Comparison of ENCODE assay signal across 8 mouse cellular contexts in genomic region chr7:100662231-100662630, GRCm38 (mm10). TPM values are rescaled to one million over a fixed set of nuclear protein-coding genes. Genes with fewer than 3 reads are reported as not detected.
DNase-seq lines count a peak whose midpoint lies in the region; ATAC-seq lines count a peak whose summit lies in the region.

Plekhb1 (minus strand) TSS chr7:100662414.

- peak within 1 kb of the TSS; percentile 43 for H3K4me2 ChIP-seq in kidney, embryonic 16.5 days (replicated peaks; ENCODE audit: low read depth, low read length)
- peak within 1 kb of the TSS; percentile 21; the same call in 1 of the 2 replicates for H3K4me2 ChIP-seq in embryonic facial prominence, embryonic 15.5 days (replicated peaks)
- peak within 1 kb of the TSS; percentile 26 for H3K4me2 ChIP-seq in hindbrain, embryonic 14.5 days (replicated peaks)
- H3K4me2 ChIP-seq in midbrain, embryonic 13.5 days (replicated peaks) = peak within 1 kb of the TSS; percentile 38

- ATAC-seq in kidney, embryonic 16.5 days (ENCODE audit: low FRiP score, low TSS enrichment) = no peak
- no peak for ATAC-seq in embryonic facial prominence, embryonic 15.5 days (ENCODE audit: insufficient number of reproducible peaks, low FRiP score, low TSS enrichment, low read depth)
- no peak for ATAC-seq in hindbrain, embryonic 14.5 days (ENCODE audit: low FRiP score)
- ATAC-seq in midbrain, embryonic 13.5 days = no peak
- ATAC-seq in granulocyte monocyte progenitor cell, adult 5-6 weeks (replicated peaks; ENCODE audit: poor library complexity, severe bottlenecking) = no peak

- no peak within 1 kb of the TSS for H3K9ac ChIP-seq in kidney, embryonic 16.5 days (replicated peaks; ENCODE audit: low read length)
- no peak within 1 kb of the TSS for H3K9ac ChIP-seq in embryonic facial prominence, embryonic 15.5 days
- H3K9ac ChIP-seq in hindbrain, embryonic 14.5 days = peak within 1 kb of the TSS; percentile 25; the same call in 1 of the 2 replicates
- H3K9ac ChIP-seq in midbrain, embryonic 13.5 days (replicated peaks) = no peak within 1 kb of the TSS; the same call in 1 of the 2 replicates

- H3K36me3 ChIP-seq in kidney, embryonic 16.5 days (ENCODE audit: insufficient read depth, low read length) = no peaks in the 10 kb centered on the region
- no peaks in the 10 kb centered on the region for H3K36me3 ChIP-seq in embryonic facial prominence, embryonic 15.5 days
- H3K36me3 ChIP-seq in hindbrain, embryonic 14.5 days (replicated peaks; ENCODE audit: control insufficient read depth, insufficient read depth) = no peaks in the 10 kb centered on the region
- no peaks in the 10 kb centered on the region for H3K36me3 ChIP-seq in midbrain, embryonic 13.5 days

- H3K4me3 ChIP-seq in kidney, embryonic 16.5 days (ENCODE audit: low read length) = no peak within 1 kb of the TSS
- H3K4me3 ChIP-seq in embryonic facial prominence, embryonic 15.5 days (replicated peaks) = no peak within 1 kb of the TSS
- no peak within 1 kb of the TSS for H3K4me3 ChIP-seq in hindbrain, embryonic 14.5 days (replicated peaks; ENCODE audit: low read length)
- no peak within 1 kb of the TSS for H3K4me3 ChIP-seq in midbrain, embryonic 13.5 days (replicated peaks)

- no peak for DNase-seq in kidney, adult 8-10 months
- no peak for DNase-seq in hindbrain, embryonic 14.5 days (ENCODE audit: low spot score)
- no peak for DNase-seq in cerebellum, adult 8-10 months
- no peak for DNase-seq in urinary bladder, postnatal 10 days (ENCODE audit: low spot score)

- 80% methylated on average over 8 of the region's 8 CpGs for WGBS in kidney, embryonic 16.5 days
- WGBS in embryonic facial prominence, embryonic 15.5 days = 72% methylated on average over 8 of the region's 8 CpGs
- 73% methylated on average over 8 of the region's 8 CpGs for WGBS in hindbrain, embryonic 14.5 days
- WGBS in midbrain, embryonic 13.5 days = 33% methylated on average over 8 of the region's 8 CpGs

- H3K9me3 ChIP-seq in kidney, embryonic 16.5 days (ENCODE audit: low read length) = no peaks in the 10 kb centered on the region
- H3K9me3 ChIP-seq in embryonic facial prominence, embryonic 15.5 days (replicated peaks) = no peaks in the 10 kb centered on the region
- H3K9me3 ChIP-seq in hindbrain, embryonic 14.5 days (ENCODE audit: control insufficient read depth, low read length) = no peaks in the 10 kb centered on the region
- no peaks in the 10 kb centered on the region for H3K9me3 ChIP-seq in midbrain, embryonic 13.5 days

- H3K27me3 ChIP-seq in kidney, embryonic 16.5 days (ENCODE audit: insufficient read depth, low read length) = no peaks in the 10 kb centered on the region
- no peaks in the 10 kb centered on the region for H3K27me3 ChIP-seq in embryonic facial prominence, embryonic 15.5 days
- no peaks in the 10 kb centered on the region for H3K27me3 ChIP-seq in hindbrain, embryonic 14.5 days (ENCODE audit: control insufficient read depth, insufficient read depth, low read length)
- peaks cover 7% of the 10 kb centered on the region; the same call in 1 of the 2 replicates for H3K27me3 ChIP-seq in midbrain, embryonic 13.5 days

- peak within 1 kb of the TSS; percentile 66; the same call in 1 of the 2 replicates for H3K27ac ChIP-seq in kidney, embryonic 16.5 days (ENCODE audit: low read length)
- H3K27ac ChIP-seq in embryonic facial prominence, embryonic 15.5 days (replicated peaks) = no peak within 1 kb of the TSS; the same call in 1 of the 2 replicates
- H3K27ac ChIP-seq in hindbrain, embryonic 14.5 days = 0 out of 2 replicates have a peak within 1 kb of the TSS, but pooled peaks have one; percentile 11
- no peak within 1 kb of the TSS for H3K27ac ChIP-seq in midbrain, embryonic 13.5 days

- H3K4me1 ChIP-seq in kidney, embryonic 16.5 days (ENCODE audit: insufficient read depth, low read length) = peaks cover 20% of the 10 kb centered on the region
- H3K4me1 ChIP-seq in embryonic facial prominence, embryonic 15.5 days = peaks cover 18% of the 10 kb centered on the region
- 0 out of 2 replicates have a peak, but pooled peaks cover 3% of the 10 kb centered on the region for H3K4me1 ChIP-seq in hindbrain, embryonic 14.5 days (replicated peaks; ENCODE audit: control insufficient read depth, insufficient read depth, low read length)
- H3K4me1 ChIP-seq in midbrain, embryonic 13.5 days (replicated peaks) = peaks cover 21% of the 10 kb centered on the region

RNA-seq across cellular contexts. Expression of gene Plekhb1, which starts in this region (rescaled TPM):
- polyA plus RNA-seq in kidney, embryonic 16.5 days (2015; fragmentation: Nextera tagmentation; extraction: Ambion mirVana) = 4.3 and 4.9 TPM in 2 replicates
- polyA plus RNA-seq in embryonic facial prominence, embryonic 15.5 days (2015; fragmentation: Nextera tagmentation; extraction: Ambion mirVana) = 11.6 and 15.2 TPM in 2 replicates
- 18.7 and 20.9 TPM in 2 replicates for polyA plus RNA-seq in hindbrain, embryonic 14.5 days (2014; fragmentation: Nextera tagmentation; extraction: Ambion mirVana)
- polyA plus RNA-seq in midbrain, embryonic 13.5 days (2015; fragmentation: Nextera tagmentation; extraction: Ambion mirVana) = 5.1 and 5.8 TPM in 2 replicates
- total RNA-seq in granulocyte monocyte progenitor cell, adult 5-6 weeks (2014; fragmentation: Nextera tagmentation) = not detected in 2 replicates
- not detected in 2 replicates for total RNA-seq in granulocyte monocyte progenitor cell, adult 5-6 weeks (2017)

Comparison
In these comparisons a context has a peak if more than half of its experiments do, and no peak if none do; other contexts are left out.
1. H3K27ac ChIP-seq: peak in kidney, embryonic 16.5 days (single experiment) and hindbrain, embryonic 14.5 days (single experiment); none in embryonic facial prominence, embryonic 15.5 days (single experiment) and midbrain, embryonic 13.5 days (single experiment).
2. Peak in every context shown above with its lines, with median percentiles within 50 percentile points of each other: H3K4me2 ChIP-seq.